Mouse (Mus musculus) stomach, embryonic 16.5 days (tissue): ENCODE results near the gene Atp5b. TPM values are rescaled to one million over a fixed set of nuclear protein-coding genes. Genes with fewer than 3 reads are reported as not detected.

ENCODE experiments used
- ATAC-seq: fragments of 200-750 bp; cut with Nextera tagmentation; 2 replicates; pipeline ENCODE4 v1.8.0; 2017; ENCODE audit warnings: moderate number of reproducible peaks, moderate TSS enrichment; ENCODE audit not compliant: insufficient read depth, low FRiP score
- H3K27ac ChIP-seq: fragments of 300-500 bp; sonication (generic); 2 replicates; pipeline ENCODE4 v1.5.1; 2014; ENCODE audit warnings: low read length
- H3K27me3 ChIP-seq: fragments of 300-500 bp; sonication (generic); 2 replicates; pipeline ENCODE4 v1.6.1; 2014; ENCODE audit warnings: low read length, control low read depth, mixed read lengths; ENCODE audit not compliant: control insufficient read depth, insufficient read depth
- H3K36me3 ChIP-seq: fragments of 300-500 bp; sonication (generic); 2 replicates; pipeline ENCODE4 v1.6.1; 2014; ENCODE audit warnings: low read length; ENCODE audit not compliant: control insufficient read depth, insufficient read depth
- H3K4me1 ChIP-seq: fragments of 300-500 bp; sonication (generic); 2 replicates; pipeline ENCODE4 v1.6.1; 2014; ENCODE audit warnings: low read length, control low read depth, mixed read lengths; ENCODE audit not compliant: control insufficient read depth, insufficient read depth
- H3K4me2 ChIP-seq: fragments of 300-500 bp; sonication (generic); 2 replicates; pipeline ENCODE4 v1.6.1; 2014; ENCODE audit warnings: low read depth, low read length, mixed read lengths
- H3K4me3 ChIP-seq: fragments of 300-500 bp; sonication (generic); replicated peaks from 2 replicates; pipeline ENCODE4 v1.5.1; 2014; ENCODE audit warnings: mild to moderate bottlenecking, low read length
- H3K9ac ChIP-seq: fragments of 300-500 bp; sonication (generic); 2 replicates; pipeline ENCODE4 v1.6.1; 2014; ENCODE audit warnings: low read length
- H3K9me3 ChIP-seq: fragments of 300-500 bp; sonication (generic); replicated peaks from 2 replicates; pipeline ENCODE4 v1.6.1; 2016; ENCODE audit warnings: low read length, control low read depth; ENCODE audit not compliant: control insufficient read depth
- WGBS: fragments of 180-500 bp; shearing (Covaris S2); extraction: QIAGEN DNeasy Blood & Tissue Kit; methylation state at CpG from one replicate; pipeline ENCODE4 v1.1.7; 2014; 5-methylcytosine and 5-hydroxymethylcytosine counted together
- microRNA counts: library from miRNA; unstranded; fragments of <30 nt; microRNA quantifications from one replicate; lab custom pipeline; 2016
- microRNA-seq: library from miRNA; unstranded; fragments of <30 nt; microRNA quantifications from one replicate; pipeline ENCODE4, GENCODE M21; 2016
- polyA plus RNA-seq: library from polyadenylated mRNA; unstranded; fragments of >200 nt; fragmentation: Nextera tagmentation; extraction: Ambion mirVana; gene quantifications from 2 replicates; pipeline ENCODE4 v1.2.1, GENCODE M21; 2015

Atp5b gene
- polyA plus RNA-seq, 1 experiment from 2014 or later: 2,507 TPM

- ATAC-seq: no peak
- Histone ChIP-seq H3K4me1 (no peaks in the 10 kb centered on the region), H3K9ac (no peak overlapping the region), H3K36me3 (peaks cover 13% of the 10 kb centered on the region; the same call in 1 of the 2 replicates), H3K4me3 (no peak overlapping the region), H3K27ac (no peak overlapping the region), H3K9me3 (no peaks in the 10 kb centered on the region), H3K27me3 (no peaks in the 10 kb centered on the region), H3K4me2 (no peak overlapping the region)
- WGBS: 59% methylated on average over 13 of the region's 13 CpGs
Observed at GRCm38 (mm10) chr10:128133650-128134332, 50.7 kb downstream of the Atp5b start.

GRCm38 (mm10) chr10:128135374-128135773 lies 52.3 kb downstream of the Atp5b start:
- Histone ChIP-seq H3K27me3 (no peaks in the 10 kb centered on the region), H3K4me1 (no peaks in the 10 kb centered on the region), H3K4me3 (no peak overlapping the region), H3K9ac (no peak overlapping the region), H3K9me3 (no peaks in the 10 kb centered on the region), H3K27ac (no peak overlapping the region), H3K4me2 (no peak overlapping the region), H3K36me3 (peaks cover 9% of the 10 kb centered on the region; the same call in 1 of the 2 replicates)
- 86% methylated on average over 6 of the region's 6 CpGs for WGBS
- no peak for ATAC-seq

MicroRNAs within 50 kb of the gene (microRNA counts, 519-probe panel; counts per million panel counts)
- 898 counts per million, percentile 4 among the panel's probes with 10 or more counts for microRNA mmu-miR-677 (lab: Ali Mortazavi, UCI)

Small RNA genes within 50 kb of the gene (microRNA-seq; reads per million reads assigned to microRNA genes)
- gene Mir677: 8.3 reads per million, percentile 30 among the genes with 10 or more reads in this experiment

Other genes with a start within 250 kb of the Atp5b start
- gene Rdh19, start 233.3 kb upstream of the Atp5b start, polyA plus RNA-seq: not detected in 2 replicates
- gene Rdh16f2, start 216.8 kb upstream of the Atp5b start, polyA plus RNA-seq: 0.10 TPM in 1 of 2 replicates, not detected in the other
- gene Rdh7, start 194.5 kb upstream of the Atp5b start, polyA plus RNA-seq: 0.40 and 0.57 TPM in 2 replicates
- 4.4 and 12.2 TPM in 2 replicates for gene Sdr9c7, start 184.8 kb upstream of the Atp5b start, polyA plus RNA-seq
- gene Hsd17b6, start 75.7 kb upstream of the Atp5b start, polyA plus RNA-seq: not detected in 2 replicates
- gene Prim1, start 68.1 kb upstream of the Atp5b start, polyA plus RNA-seq: 64.6 and 68.4 TPM in 2 replicates
- 625 and 721 TPM in 2 replicates for gene Naca, start 47.7 kb upstream of the Atp5b start, polyA plus RNA-seq
- 374 and 406 TPM in 2 replicates for gene Ptges3, start 24.3 kb upstream of the Atp5b start, polyA plus RNA-seq
- gene Baz2a, start 8.3 kb downstream of the Atp5b start, polyA plus RNA-seq: 8.3 and 10.0 TPM in 2 replicates
- gene Rbms2, start 97.0 kb downstream of the Atp5b start, polyA plus RNA-seq: 30.3 and 34.2 TPM in 2 replicates
- gene Gls2, start 111.2 kb downstream of the Atp5b start, polyA plus RNA-seq: 3.2 and 3.7 TPM in 2 replicates
- gene Spryd4, start 128.5 kb downstream of the Atp5b start, polyA plus RNA-seq: 32.4 and 33.5 TPM in 2 replicates
- gene Mip, start 142.6 kb downstream of the Atp5b start, polyA plus RNA-seq: not detected in 2 replicates
- 30.4 and 35.0 TPM in 2 replicates for gene Timeless, start 148.8 kb downstream of the Atp5b start, polyA plus RNA-seq
- 0.52 and 0.66 TPM in 2 replicates for gene Apon, start 170.8 kb downstream of the Atp5b start, polyA plus RNA-seq
- gene Apof, start 185.4 kb downstream of the Atp5b start, polyA plus RNA-seq: 5.7 and 7.3 TPM in 2 replicates
- gene Stat2, start 187.3 kb downstream of the Atp5b start, polyA plus RNA-seq: 14.1 and 16.1 TPM in 2 replicates
- 0.55 and 0.57 TPM in 2 replicates for gene Il23a, start 215.5 kb downstream of the Atp5b start, polyA plus RNA-seq
- 29.0 and 30.4 TPM in 2 replicates for gene Pan2, start 220.1 kb downstream of the Atp5b start, polyA plus RNA-seq
- gene Cnpy2, start 239.2 kb downstream of the Atp5b start, polyA plus RNA-seq: 310 and 315 TPM in 2 replicates